10 mouse cellular contexts compared by ENCODE assay signal in the genomic region with DNA sequence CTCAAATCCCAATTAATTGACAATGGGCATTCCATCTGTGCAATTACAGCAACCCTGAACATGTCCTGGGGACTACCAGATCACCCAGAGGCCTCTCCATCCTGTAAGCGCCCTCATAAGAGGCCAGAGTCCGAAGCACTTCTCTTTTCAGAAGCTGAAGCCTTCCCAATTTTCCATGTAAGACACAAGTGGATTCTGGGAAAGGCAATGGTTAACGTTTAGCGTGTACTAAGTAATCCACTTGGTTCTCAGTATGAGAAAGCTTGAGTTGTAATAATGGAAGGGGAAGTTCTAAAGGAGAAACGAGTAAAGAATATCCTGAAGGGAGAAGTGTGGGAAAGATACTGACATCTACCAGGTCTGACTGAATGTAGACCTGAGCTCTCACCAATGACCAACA. TPM values are rescaled to one million over a fixed set of nuclear protein-coding genes. Genes with fewer than 3 reads are reported as not detected.
A peak's percentile ranks its signal among the peaks of the same experiment; 100 is the strongest.
DNase-seq lines count a peak whose midpoint lies in the region; ATAC-seq and TF ChIP-seq lines count a peak whose summit lies in the region.
"Had no signal": no experiment of that assay in that cellular context is flagged by ENCODE, and none has a peak within 500 bp of the region (broad histone marks: within the 10 kb centered on the region; RNA-seq: fewer than 3 reads in every experiment).

No protein-coding gene starts in this region.

- TF ChIP-seq CTCF in liver, adult 2 months (IDR thresholded peaks at IDR 0.05; ENCODE audit: low read depth, low read length): no peak
- no peak for TF ChIP-seq CTCF in small intestine, adult 2 months (IDR thresholded peaks at IDR 0.05; ENCODE audit: extremely low read depth, insufficient read length, insufficient replicate concordance, low read depth, low read length)

- peak overlapping the region; percentile 73 for H3K27ac ChIP-seq in liver, adult 2 months (replicated peaks; ENCODE audit: insufficient read depth, low read depth, low read length)
- H3K27ac ChIP-seq in forebrain, embryonic 16.5 days (ENCODE audit: low read length): no peak overlapping the region
- H3K27ac ChIP-seq in limb, embryonic 11.5 days (replicated peaks; ENCODE audit: low read depth, low read length): no peak overlapping the region
- peak overlapping the region; percentile 96 for H3K27ac ChIP-seq in small intestine, adult 2 months (ENCODE audit: insufficient read depth, low read depth, low read length)

- H3K9me3 ChIP-seq in forebrain, embryonic 16.5 days (ENCODE audit: control insufficient read depth, low read length): no peaks in the 10 kb centered on the region
- H3K9me3 ChIP-seq in limb, embryonic 11.5 days (ENCODE audit: control insufficient read depth, low read length): no peaks in the 10 kb centered on the region

- 10% methylated on average over 5 of the region's 5 CpGs for WGBS in liver, adult 2 months
- WGBS in forebrain, embryonic 16.5 days: 37% methylated on average over 5 of the region's 5 CpGs
- 66% methylated on average over 5 of the region's 5 CpGs for WGBS in limb, embryonic 11.5 days
- 16% methylated on average over 5 of the region's 5 CpGs for WGBS in small intestine, adult 2 months

- H3K9ac ChIP-seq in liver, adult 2 months (ENCODE audit: low read depth, low read length): peak overlapping the region; percentile 82
- H3K9ac ChIP-seq in forebrain, embryonic 16.5 days (replicated peaks; ENCODE audit: low read depth, low read length): no peak overlapping the region
- peak overlapping the region; percentile 27; the same call in 1 of the 2 replicates for H3K9ac ChIP-seq in limb, embryonic 11.5 days (ENCODE audit: low read length)

- DNase-seq in liver, adult 2 months (ENCODE audit: extremely low read depth, low read depth, low spot score): peak; percentile 75
- no peak for DNase-seq in liver
- no peak for DNase-seq in limb, embryonic 11.5 days (ENCODE audit: low spot score)
- DNase-seq in adrenal gland, adult 18-20 months (ENCODE audit: low spot score in 2 of 2): no peak
- no peak for DNase-seq in right cerebral cortex, postnatal 4 days
- no peak for DNase-seq in left cerebral cortex, postnatal 36 days (ENCODE audit: low spot score in 2 of 2)
- DNase-seq: cerebellum, postnatal 25 days had no signal

- peak overlapping the region; percentile 57 for H3K4me2 ChIP-seq in forebrain, embryonic 16.5 days (ENCODE audit: low read length)
- H3K4me2 ChIP-seq in limb, embryonic 11.5 days (ENCODE audit: low read depth, severe bottlenecking): peak overlapping the region; percentile 61

- peak overlapping the region; percentile 65 for H3K4me3 ChIP-seq in liver, adult 2 months (ENCODE audit: insufficient read depth, low read depth, low read length)
- H3K4me3 ChIP-seq in forebrain, embryonic 16.5 days (replicated peaks; ENCODE audit: low read length): peak overlapping the region; percentile 51
- peak overlapping the region; percentile 84 for H3K4me3 ChIP-seq in limb, embryonic 11.5 days (ENCODE audit: low read depth, low read length)
- peak overlapping the region; percentile 33; the same call in 1 of the 2 replicates for H3K4me3 ChIP-seq in small intestine, adult 2 months (ENCODE audit: low read depth, low read length)

- H3K36me3 ChIP-seq in liver, adult 2 months (ENCODE audit: control insufficient read depth, insufficient read depth, low read length): no peaks in the 10 kb centered on the region; the same call in 1 of the 2 replicates
- H3K36me3 ChIP-seq in forebrain, embryonic 16.5 days (ENCODE audit: control insufficient read depth, insufficient read depth): no peaks in the 10 kb centered on the region
- H3K36me3 ChIP-seq in limb, embryonic 11.5 days (ENCODE audit: control insufficient read depth, insufficient read depth, low read length): no peaks in the 10 kb centered on the region
- H3K36me3 ChIP-seq in small intestine, adult 2 months (ENCODE audit: control insufficient read depth, insufficient read depth, low read length): no peaks in the 10 kb centered on the region

- ATAC-seq in forebrain, embryonic 16.5 days: no peak
- ATAC-seq in limb, embryonic 11.5 days (ENCODE audit: insufficient number of reproducible peaks, low FRiP score, low TSS enrichment, low read depth): no peak

- no peaks in the 10 kb centered on the region for H3K27me3 ChIP-seq in liver, adult 2 months (ENCODE audit: control insufficient read depth, insufficient read depth, low read length)
- no peaks in the 10 kb centered on the region for H3K27me3 ChIP-seq in forebrain, embryonic 16.5 days (replicated peaks; ENCODE audit: control insufficient read depth, insufficient read depth, low read length)
- no peaks in the 10 kb centered on the region for H3K27me3 ChIP-seq in limb, embryonic 11.5 days (ENCODE audit: control insufficient read depth, insufficient read depth, low read length)
- no peaks in the 10 kb centered on the region for H3K27me3 ChIP-seq in small intestine, adult 2 months (ENCODE audit: control insufficient read depth, insufficient read depth, low read length)
- H3K27me3 ChIP-seq: Patski had no signal

- peaks cover 24% of the 10 kb centered on the region; the same call in 1 of the 2 replicates for H3K79me2 ChIP-seq in liver, adult 2 months (ENCODE audit: control insufficient read depth, insufficient read depth, low read length)

- intact Hi-C loops in left cerebral cortex, postnatal 36 days (cut with DNase I): loop anchor here (5.0 to 10.0 kb wide), 3 partner anchors 127 to 185 kb away; no protein-coding TSS in a partner anchor

- TF ChIP-seq POLR2A in liver, adult 2 months (IDR thresholded peaks at IDR 0.05; ENCODE audit: extremely low read depth, insufficient read depth, low read length): no peak
- no peak for TF ChIP-seq POLR2A in small intestine, adult 2 months (IDR thresholded peaks at IDR 0.05; ENCODE audit: low read depth, low read length)

- H3K4me1 ChIP-seq in liver, adult 2 months (ENCODE audit: control insufficient read depth, insufficient read depth, low read length): peaks cover 10% of the 10 kb centered on the region; the same call in 1 of the 2 replicates
- peaks cover 9% of the 10 kb centered on the region for H3K4me1 ChIP-seq in forebrain, embryonic 16.5 days (replicated peaks; ENCODE audit: control insufficient read depth, insufficient read depth, low read length)
- H3K4me1 ChIP-seq in limb, embryonic 11.5 days (ENCODE audit: control insufficient read depth, insufficient read depth, low read length): 0 out of 2 replicates have a peak, but pooled peaks cover 3% of the 10 kb centered on the region
- peaks cover 6% of the 10 kb centered on the region; the same call in 1 of the 2 replicates for H3K4me1 ChIP-seq in small intestine, adult 2 months (ENCODE audit: control insufficient read depth, insufficient read depth, insufficient read length, low read length)

RNA-seq across cellular contexts. Expression of gene Arhgap42, which starts 1.4 kb away (rescaled TPM):
- total RNA-seq in liver, adult 2 months (2014; rRNA removed): 28.1 and 30.1 TPM in 2 replicates
- 20.3 and 21.8 TPM in 2 replicates for polyA plus RNA-seq in liver, adult 2 months (2012; rRNA removed)
- polyA plus RNA-seq in forebrain, embryonic 16.5 days (2015; fragmentation: Nextera tagmentation; extraction: Ambion mirVana): 20.1 and 23.9 TPM in 2 replicates
- polyA plus RNA-seq in limb, embryonic 11.5 days (2014; fragmentation: Nextera tagmentation; extraction: Ambion mirVana): 42.7 and 43.0 TPM in 2 replicates
- polyA plus RNA-seq in small intestine, adult 2 months (2012; rRNA removed): 17.4 and 39.2 TPM in 2 replicates
- 10 to 100 TPM; 16.5 to 33.8 TPM for total RNA-seq in adrenal gland, adult 18-20 months (2021)
- total RNA-seq in left cerebral cortex, postnatal 36 days (2021): 10 to 100 TPM; 14.5 to 15.4 TPM

Comparison
In these comparisons a context has a peak if more than half of its experiments do, and no peak if none do; other contexts are left out.
1. H3K27ac ChIP-seq: peak in liver, adult 2 months (single experiment) and small intestine, adult 2 months (single experiment); none in forebrain, embryonic 16.5 days (single experiment) and limb, embryonic 11.5 days (single experiment).
2. H3K4me3 ChIP-seq: peak in every context shown above with its lines; median percentile 84 in limb, embryonic 11.5 days; 65 in liver, adult 2 months; 51 in forebrain, embryonic 16.5 days; 33 in small intestine, adult 2 months.